Mouse (Mus musculus): ENCODE results near the gene Camta1.

DNA sequence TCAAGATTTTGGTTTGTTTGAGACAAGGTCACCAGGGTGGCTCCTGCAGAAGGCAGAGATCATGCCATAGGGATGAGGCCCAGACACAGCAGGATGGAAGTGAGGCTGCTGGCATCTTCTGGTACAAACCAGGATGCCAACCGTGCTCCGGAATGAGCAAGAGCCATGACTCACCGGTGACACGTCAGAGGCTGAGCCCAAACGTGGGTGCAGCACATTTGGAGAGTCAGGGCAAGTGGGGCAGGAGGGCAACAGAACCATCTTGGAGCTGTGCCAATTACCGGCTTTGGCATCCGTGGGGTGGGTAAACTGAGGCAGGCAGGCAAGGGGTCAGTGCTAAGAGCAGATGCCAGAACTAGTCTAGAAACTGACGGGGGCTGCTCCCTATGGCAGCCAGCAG, 888.4 kb downstream of the Camta1 start:
- TF ChIP-seq CTCF (conservative IDR thresholded peaks at IDR 0.05; ENCODE audit: low read length) (no peak), POU5F1 (IDR thresholded peaks at IDR 0.05; ENCODE audit: borderline replicate concordance, low read length) (no peak)
